Mouse (Mus musculus) thymus, postnatal 4 days (tissue): Measurements from ENCODE around the gene Lix1l.
A peak's percentile ranks its signal among the peaks of the same experiment; 100 is the strongest.

ENCODE experiments used
- DNase-seq: peaks from one replicate; pipeline ENCODE4 v3.0.0; 2021

Lix1l gene

DNA sequence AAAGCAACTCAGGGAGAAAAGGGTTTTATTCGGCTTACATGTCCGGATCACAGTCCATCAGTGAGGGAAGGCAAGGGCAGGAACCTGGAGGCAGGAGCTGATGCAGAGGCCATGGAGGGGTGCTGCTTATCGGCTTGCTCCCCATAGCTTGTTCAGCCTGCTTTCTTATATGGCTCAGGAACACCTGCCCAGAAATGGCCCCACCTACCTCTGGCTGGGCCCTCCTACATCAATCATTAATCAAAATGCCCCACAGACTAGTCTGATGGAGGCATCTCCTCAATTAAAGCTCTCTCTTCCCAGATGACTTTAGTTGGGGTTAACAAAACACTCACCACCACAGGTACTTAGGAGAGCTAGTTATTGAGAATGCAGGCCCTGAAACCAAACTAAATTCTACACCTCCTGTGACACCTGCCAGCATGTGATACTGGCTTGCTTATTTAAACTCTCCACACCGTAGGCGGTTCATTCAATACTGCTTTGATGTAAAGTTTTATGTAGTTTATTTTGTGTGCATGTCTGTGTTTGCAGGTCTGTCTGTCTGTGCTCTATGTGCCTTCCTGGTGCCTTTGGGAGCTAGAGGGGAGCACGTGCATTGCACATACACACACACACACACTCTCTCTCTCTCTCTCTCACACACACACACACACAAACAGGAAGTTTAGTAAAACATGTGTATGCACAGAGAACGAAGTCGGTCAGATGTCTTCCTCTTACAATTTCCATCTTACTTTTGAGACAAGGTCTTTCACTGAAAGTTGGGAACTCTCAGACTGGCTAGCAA, 34.1 kb upstream of the Lix1l start:
- no peak for DNase-seq

- no peak for DNase-seq
These were observed 32.3 kb upstream of the Lix1l start for GRCm38 (mm10) chr3:96568605-96569004.

DNA sequence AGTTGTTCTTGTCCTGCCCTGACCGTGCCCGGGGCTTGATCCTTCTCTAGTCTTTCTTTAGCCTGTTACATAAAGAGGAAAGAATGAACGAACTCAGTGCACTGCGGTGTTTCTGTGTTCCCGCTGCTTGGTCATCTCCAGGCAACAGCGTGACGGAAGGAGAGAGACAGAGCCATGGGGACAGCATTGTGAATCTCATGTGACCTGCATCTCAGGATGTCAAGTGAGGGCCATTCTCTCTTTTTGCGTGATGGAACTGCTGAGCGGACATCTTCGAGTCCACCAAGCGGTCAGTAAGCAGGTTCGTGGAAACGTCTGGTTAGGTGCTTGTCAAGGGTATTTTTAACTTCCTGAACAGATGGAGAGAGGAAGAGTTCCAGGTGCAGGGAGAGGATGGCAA, 31.4 kb upstream of the Lix1l start:
- DNase-seq: no peak

DNA sequence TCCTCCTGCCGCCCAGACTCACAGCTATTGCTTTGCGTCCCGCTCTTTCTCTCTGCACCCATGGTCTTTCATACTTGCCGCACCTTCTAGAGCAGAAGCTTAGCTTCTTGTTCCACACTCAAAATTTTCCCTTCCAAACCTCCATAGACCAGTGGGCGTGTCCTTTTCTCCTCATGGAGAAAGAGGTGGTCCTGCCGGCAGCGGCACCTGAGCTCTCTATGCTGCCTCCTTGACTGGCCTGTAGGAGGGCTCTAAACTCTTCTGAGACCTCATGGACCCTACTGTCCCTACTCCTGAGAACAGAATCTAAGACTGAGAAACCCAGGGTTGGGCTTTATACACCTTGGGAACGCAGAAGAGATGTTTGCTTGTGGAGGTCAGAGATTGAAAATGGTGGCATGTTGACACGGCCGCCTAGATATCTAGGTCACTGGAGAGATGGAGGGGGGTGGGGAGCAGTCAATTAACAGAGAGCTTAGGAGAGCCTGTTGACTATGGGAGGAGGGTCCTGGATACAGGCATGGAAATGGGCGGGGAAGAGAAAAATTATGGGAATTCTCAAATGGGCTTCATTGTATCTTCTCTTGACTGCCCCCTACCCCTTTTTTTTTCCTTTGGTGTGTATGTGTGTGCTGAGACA, 30.9 kb upstream of the Lix1l start:
- no peak for DNase-seq

- no peak for DNase-seq
These were observed 30.3 kb upstream of the Lix1l start for GRCm38 (mm10) chr3:96570643-96571042.

GRCm38 (mm10) chr3:96571336-96571735, 29.6 kb upstream of the Lix1l start:
- no peak for DNase-seq

DNA sequence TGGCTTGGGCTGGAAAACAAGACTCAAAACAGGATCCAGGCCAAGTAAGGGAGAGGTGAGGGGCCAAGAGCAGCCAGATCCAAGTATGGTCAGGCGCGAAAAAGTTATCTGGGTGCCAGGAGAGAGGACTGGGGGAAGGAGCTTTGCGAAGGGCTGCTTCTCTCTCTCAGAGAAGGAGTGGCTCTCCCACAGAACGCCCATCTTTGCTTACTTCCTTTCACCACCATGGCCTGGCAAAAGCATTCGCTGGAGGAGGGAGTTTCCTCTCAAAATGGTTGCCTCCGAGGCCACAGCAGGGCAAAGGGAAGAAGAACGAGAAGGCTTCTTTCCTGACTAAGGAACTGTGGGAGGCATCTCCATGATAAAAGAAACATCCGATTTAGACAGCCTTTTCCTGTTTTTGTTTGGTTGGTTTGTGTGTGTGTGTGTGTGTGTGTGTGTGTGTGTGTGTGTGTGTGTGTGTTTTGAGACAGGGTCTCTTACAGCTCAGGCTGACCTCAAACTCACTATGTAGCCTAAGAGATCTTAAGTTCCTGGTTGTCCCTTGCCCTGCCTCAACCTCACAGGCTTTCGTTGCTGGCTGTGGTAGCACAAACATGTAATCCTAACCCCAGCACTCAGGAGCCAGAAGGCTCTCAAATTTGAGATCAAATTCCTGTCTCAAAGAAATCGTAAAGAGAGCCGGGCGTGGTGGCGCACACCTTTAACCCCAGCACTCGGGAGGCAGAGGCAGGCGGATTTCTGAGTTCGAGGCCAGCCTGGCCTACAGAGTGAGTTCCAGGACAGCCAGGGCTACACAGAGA, 28.9 kb upstream of the Lix1l start:
- DNase-seq: no peak

- DNase-seq: no peak
These were observed 27.1 kb upstream of the Lix1l start for GRCm38 (mm10) chr3:96573611-96574511.

DNA sequence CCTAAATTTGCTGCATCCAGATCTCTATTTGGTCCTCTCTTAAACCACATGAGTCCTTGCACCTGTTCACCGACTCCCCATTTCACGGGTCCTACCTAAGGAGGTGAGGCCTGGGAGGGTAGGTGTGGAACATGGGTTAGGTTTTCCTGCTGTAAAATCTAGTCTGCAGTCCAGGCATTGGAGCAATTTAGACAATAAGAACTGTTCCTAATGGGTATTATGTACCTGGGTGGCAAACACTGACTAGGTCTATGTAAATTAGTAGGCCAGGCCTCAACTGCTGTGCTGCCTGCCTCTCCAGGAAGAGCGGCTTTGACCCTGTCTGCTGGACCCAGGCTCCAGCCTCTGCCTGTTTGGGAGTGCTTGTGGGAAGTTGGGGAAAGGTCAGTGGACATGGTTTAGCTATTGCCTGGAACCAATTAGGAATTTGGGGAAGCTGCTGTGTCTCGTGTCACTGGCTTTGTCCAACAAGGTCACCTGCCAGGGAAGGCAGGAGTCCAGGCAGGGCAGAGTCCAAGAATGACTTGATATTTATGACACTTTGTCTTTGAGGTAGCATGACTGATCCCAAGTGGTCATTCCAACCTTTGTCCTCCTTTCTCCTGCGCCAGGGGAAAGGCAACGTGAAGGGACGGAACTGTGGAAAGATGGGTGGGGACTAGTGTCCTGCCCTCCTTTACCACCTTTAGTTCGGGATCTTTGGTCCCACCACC, 25.5 kb upstream of the Lix1l start:
- DNase-seq: peak; percentile 8

GRCm38 (mm10) chr3:96576005-96576658, 24.8 kb upstream of the Lix1l start:
- DNase-seq: peak; percentile 28

DNA sequence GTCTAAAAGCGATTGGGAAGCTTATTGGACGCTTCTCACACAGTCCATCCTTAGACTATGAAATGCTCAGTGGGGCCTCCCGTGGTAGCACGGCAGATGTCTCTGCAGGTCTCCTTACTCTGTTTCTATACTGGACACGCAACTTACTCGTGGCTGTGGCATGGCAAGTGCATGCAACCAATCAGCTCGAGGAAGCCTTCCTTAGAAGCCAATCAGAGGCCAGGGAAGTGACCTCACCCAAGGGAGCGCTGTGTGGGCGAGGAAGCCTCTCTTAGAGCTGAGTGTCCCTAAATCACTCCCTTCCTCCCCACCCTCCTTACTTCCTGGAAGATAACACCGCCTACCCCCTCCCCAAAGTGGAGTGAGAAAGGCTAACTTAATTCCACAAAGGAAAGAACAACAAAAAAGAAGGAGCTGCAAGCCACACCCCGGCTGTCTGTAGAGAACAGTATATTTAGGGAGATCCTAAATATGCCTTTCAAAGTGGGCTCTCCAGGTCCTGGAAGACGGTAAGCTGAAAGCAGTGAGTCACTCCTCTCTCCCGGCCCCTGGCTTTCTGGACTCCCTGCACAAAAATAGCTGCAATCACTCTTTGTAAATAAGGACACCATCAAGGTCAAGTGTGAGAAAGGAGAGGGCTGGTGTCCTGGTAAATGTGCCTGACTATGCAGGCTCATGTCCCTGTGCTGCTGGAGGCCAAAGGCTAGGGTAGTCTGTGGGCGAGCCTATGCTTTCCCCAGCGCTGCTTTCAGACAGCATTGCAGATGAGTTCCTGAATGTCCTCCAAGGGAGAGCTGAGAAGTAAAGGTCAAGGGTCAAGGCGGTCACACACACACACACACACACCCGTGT, 24.0 kb upstream of the Lix1l start, which contains the start of gene Gm16253:
Gene Gm16253, plus strand, starts transcription at position 295 of the 852 bp plus-strand sequence.
- peak; percentile 83 for DNase-seq

- DNase-seq: peak; percentile 12
These were observed 23.4 kb upstream of the Lix1l start for GRCm38 (mm10) chr3:96577566-96577965.

DNA sequence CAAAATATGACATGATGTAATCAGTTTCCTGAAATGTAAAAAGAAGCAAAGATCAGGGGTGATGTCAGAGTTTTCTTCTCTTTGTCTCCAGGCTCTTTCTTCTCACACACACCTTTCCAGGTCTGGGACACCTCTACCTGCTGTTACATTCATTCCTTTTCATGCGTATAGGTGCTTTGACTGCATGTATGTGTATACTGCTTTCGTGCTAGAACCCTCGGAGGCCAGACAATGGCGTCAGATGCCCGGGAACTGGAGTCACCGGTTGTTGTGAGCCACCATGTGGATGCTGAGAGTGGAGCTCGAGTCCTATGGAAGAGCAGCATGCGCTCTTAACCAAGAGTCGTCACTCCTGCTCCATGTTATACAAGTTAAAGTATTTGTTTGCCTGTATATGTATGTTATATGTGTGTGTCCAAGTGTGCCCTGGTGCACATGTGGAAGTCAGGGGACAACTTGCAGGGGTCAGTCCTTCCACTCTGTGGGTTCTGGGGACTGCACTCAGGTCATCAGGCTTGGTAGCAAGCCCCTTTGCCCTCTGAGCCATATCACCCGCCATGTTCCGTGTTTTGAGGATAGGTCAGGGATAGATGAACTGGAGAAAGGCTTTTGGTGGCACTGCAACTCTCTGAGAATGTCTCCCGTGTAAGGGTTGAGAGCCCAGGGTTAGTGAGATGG, 22.2 kb upstream of the Lix1l start:
- peak; percentile 12 for DNase-seq

GRCm38 (mm10) chr3:96579239-96579750, 21.7 kb upstream of the Lix1l start:
- DNase-seq: peak; percentile 19

DNA sequence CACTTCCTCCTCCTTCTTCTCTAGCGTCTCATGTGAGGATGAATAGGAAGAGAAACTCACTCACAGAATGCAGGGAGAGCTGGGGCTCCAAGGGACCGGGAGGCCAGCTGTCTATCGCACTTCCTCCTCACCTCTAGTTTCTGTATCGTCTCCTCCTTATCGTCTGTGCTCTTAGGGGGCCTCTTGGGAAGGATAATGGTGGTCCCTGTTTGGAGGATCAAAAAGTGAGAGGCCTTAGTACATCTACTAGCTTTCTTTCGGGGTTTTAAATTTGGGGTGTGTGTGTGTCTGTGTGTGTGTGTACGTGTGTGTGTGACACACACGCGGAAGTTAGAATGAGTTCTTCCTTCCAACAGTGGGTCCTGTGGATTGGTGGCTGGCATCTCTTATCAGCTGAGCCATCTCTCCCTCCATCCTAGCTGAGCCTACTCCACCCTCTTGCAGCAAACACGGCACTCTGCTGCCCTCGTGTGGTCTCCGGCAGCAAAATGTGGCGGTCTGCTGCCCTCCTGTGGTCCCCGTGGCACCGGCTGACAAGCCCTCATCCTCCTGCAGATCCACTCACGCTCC, 21.0 kb upstream of the Lix1l start:
- DNase-seq: peak; percentile 95

GRCm38 (mm10) chr3:96581141-96581540, 19.8 kb upstream of the Lix1l start:
- no peak for DNase-seq

GRCm38 (mm10) chr3:96581771-96582515, 19.0 kb upstream of the Lix1l start:
- no peak for DNase-seq

- no peak for DNase-seq
These were observed 17.6 kb upstream of the Lix1l start for GRCm38 (mm10) chr3:96583386-96583785.
